Mouse (Mus musculus) v-Abl transformed pro-B cells (cell line): Measurements from ENCODE around the gene Olfr628.
"Not testable (repeated sequence)": the region's sequence is repeated elsewhere in the genome, so short reads cannot be mapped to it uniquely, and the experiment has no call there.

ENCODE experiments used
- in situ Hi-C, 2 experiments: fragments of 400-800 bp; cut with MboI; formaldehyde crosslinking; loops; one replicate each; pipeline ENCODE4 v1.15.1; 2025; ENCODE audit not compliant: unreplicated experiment in 2 of 2

Gene Olfr628

GRCm38 (mm10) chr7:103730074-103730473 lies at the start of gene Olfr628:
TSS of gene Olfr628 (plus strand) at chr7:103730374.
- in situ Hi-C loops: no loop called here

DNA sequence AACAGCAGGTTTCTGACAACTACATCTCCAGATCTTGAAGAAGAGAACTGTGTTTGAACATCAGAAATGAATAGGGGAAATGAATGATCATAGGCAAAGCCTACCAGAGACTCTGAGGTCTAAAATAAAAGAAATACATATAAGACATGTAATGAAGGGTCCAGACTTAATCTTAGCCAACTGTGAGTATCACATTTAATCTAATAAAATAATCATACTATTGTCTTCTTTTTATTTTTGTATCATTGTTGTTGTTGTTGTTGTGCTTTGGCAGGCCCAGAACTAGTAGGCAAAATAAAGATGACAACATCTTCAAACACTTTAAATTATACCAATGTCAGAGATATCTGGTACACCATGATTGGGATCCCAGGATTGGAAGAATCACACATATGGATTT lies 47.8 kb upstream of the Olfr628 start, which contains the start of gene Olfr625-ps1:
Olfr625-ps1 (plus strand) TSS at position 301 of the 400 bp plus-strand sequence.
- in situ Hi-C loops: no loop called here

GRCm38 (mm10) chr7:103699469-103699868 lies 30.7 kb upstream of the Olfr628 start:
- in situ Hi-C loops: no loop called here

GRCm38 (mm10) chr7:103712024-103712423 lies 18.1 kb upstream of the Olfr628 start:
- in situ Hi-C loops: loop anchor here (5.0 to 25.0 kb wide), 7 partner anchors 93 to 1800 kb away; partner anchors contain the start of genes Olfr633 (in 1 of the 2), Olfr655 (in 1 of the 2), Olfr656 (in 1 of the 2) and Olfr657 (in 1 of the 2)

GRCm38 (mm10) chr7:103714371-103714770 lies 15.8 kb upstream of the Olfr628 start, which contains the start of gene Olfr243:
TSS of gene Olfr243 (plus strand) at chr7:103714671.
- in situ Hi-C loops: loop anchor here (5.0 to 25.0 kb wide), 7 partner anchors 90 to 1798 kb away; partner anchors contain the start of genes Olfr633 (in 1 of the 2), Olfr655 (in 1 of the 2), Olfr656 (in 1 of the 2) and Olfr657 (in 1 of the 2)

DNA sequence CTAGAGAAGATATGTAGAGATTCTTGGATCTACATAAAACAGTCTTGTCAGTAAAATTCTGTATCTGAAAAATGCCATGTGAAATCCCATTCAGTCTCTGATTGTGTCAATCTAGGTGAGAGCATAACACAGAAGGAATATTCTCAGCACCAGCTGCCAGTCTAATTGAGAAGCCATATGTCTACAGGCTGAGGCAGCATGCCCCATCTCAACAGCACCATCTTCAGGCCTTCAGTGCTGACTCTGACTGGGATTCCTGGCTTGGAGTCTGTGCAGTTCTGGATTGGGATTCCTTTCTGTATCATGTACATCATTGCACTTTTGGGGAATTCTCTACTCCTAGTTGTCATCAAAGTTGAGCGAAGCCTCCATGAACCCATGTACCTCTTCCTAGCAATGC lies 13.8 kb upstream of the Olfr628 start:
- in situ Hi-C loops: loop anchor here (10.0 to 25.0 kb wide), 4 partner anchors 88 to 1796 kb away; partner anchors contain the start of genes Olfr655 (in 1 of the 2), Olfr656 (in 1 of the 2) and Olfr657 (in 1 of the 2)

DNA sequence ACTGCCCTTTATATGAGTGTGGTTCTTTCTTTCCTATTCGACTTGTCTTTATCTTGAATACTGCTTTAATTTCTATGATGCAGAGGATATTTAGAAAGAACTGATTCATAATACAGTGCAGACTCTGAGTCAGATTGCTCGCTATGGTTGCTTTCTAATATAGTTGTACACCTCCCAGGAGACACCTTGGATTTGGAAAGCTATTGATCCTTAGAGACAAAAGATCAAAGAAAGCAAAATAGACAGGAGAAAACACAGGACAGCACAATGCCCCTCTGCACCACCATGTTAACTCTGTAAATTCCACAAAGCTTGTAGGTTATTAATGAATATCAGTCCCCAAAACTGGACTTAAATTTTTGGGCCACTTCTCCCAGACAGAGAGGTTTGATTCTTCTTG lies 14.7 kb downstream of the Olfr628 start, which contains the start of gene Olfr629:
Olfr629 (minus strand) TSS at position 101 of the 400 bp plus-strand sequence.
- in situ Hi-C loops: no loop called here

GRCm38 (mm10) chr7:103757233-103757632 lies 27.1 kb downstream of the Olfr628 start, which contains the start of gene Olfr630:
TSS of gene Olfr630 (minus strand) at chr7:103757333.
- in situ Hi-C loops: no loop called here

DNA sequence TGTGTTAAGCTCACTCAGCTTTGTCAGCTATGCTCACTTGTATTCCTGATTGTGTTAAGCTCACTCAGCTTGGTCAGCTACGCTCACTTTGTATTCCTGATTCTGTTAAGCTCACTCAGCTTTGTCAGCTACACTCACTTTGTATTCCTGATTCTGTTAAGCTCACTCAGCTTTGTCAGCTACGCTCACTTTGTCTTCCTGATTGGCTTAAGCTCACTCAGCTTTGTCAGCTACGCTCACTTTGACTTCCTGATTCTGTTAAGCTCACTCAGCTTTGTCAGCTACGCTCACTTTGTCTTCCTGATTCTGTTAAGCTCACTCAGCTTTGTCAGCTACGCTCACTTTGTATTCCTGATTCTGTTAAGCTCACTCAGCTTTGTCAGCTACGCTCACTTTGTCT lies 32.0 kb downstream of the Olfr628 start:
- in situ Hi-C loops: not testable (repeated sequence)

DNA sequence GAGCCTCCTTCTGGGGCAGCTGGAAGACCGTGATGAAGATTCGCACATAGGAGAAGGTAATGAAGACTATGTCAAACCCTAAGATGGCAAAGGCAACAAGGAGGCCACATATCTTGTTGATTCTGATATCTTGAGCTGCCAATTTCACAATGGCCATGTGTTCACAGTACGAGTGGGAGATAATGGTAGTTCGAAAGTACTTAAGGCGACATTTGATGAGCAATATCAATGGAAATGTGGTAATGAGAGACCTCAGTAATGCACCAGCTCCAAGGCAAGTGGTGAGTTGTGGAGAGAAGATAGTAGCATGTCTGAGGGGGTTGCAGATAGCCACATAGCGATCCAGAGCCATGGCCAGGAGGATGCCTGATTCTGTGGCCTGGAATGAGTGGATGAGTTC lies 37.5 kb downstream of the Olfr628 start:
- in situ Hi-C loops: not testable (repeated sequence)

DNA sequence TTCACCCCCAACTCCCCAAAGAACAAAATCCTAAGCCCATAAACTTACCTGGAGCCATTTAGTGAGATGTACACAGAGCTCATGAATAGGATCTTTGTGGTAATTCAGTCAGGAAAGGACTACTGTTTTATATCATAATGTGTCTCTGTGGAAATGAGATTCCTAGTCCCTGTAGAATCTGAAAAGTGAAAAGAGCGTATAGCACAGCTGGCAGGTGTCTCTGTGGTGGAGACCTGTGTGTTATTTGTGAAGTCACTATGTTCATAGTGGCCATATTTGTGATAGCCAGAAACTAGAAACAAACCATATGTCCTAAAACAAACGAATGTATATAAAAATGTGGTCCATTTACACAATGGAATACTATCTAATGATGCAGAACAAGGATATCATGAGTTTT lies 41.3 kb downstream of the Olfr628 start, which contains the start of gene Olfr69:
Olfr69 (minus strand) TSS at position 101 of the 400 bp plus-strand sequence.
- in situ Hi-C loops: no loop called here

GRCm38 (mm10) chr7:103777652-103778051 lies 47.5 kb downstream of the Olfr628 start:
- in situ Hi-C loops: not testable (repeated sequence)

DNA sequence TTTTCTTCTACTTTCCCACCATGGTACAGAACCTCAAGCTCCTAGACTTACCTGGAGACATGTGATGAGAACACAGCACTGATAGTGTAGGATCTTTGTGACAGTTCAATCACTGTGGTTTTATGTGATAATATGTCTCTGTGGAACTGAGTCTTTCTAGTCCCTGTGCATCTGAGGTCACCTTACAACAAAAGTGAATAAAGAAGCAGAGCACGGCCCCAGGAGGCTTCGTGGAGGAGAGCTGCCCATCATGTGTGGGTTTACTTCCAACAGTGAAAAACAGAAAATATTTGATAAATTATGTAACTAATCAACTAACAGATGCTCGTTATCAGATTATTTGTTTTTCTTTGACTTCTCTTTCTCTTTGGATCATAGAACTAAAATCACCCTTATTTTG lies 49.4 kb downstream of the Olfr628 start, which contains the start of gene Olfr68:
Olfr68 (minus strand) TSS at position 101 of the 400 bp plus-strand sequence.
- in situ Hi-C loops: no loop called here
